Mouse (Mus musculus) lung, postnatal 0 days (tissue): ENCODE data around the gene Gtpbp1.

ENCODE experiments used
- CTCF ChIP-seq: IDR thresholded peaks from 2 replicates; pipeline ENCODE4 v1.5.1; 2016; ENCODE audit warnings: antibody characterized with exemption, mild to moderate bottlenecking
- EP300 ChIP-seq: IDR thresholded peaks from 2 replicates; pipeline ENCODE4 v1.6.1; 2016; ENCODE audit warnings: antibody characterized with exemption, mild to moderate bottlenecking, control low read depth

- TF ChIP-seq CTCF (no peak), EP300 (no peak)
Measured at GRCm38 (mm10) chr15:79658531-79659375, 31.9 kb upstream of the Gtpbp1 start, which contains the start of the genes Fam227a and Cby1.
